Mouse (Mus musculus) heart, postnatal 25 days (tissue): ENCODE results near the gene Agap2. TPM values are rescaled to one million over a fixed set of nuclear protein-coding genes. Genes with fewer than 3 reads are reported as not detected.

Experiments used
- DNase-seq: peaks from one replicate; pipeline ENCODE4 v3.0.0; 2022; ENCODE audit warnings: low spot score
- intact Hi-C: fragments of 180-260 bp; cut with DNase I; formaldehyde crosslinking; loops from one replicate; pipeline ENCODE4 v1.15.1; 2025
- total RNA-seq, 2 experiments: library from RNA; stranded (reverse); gene quantifications; 2 replicates each; pipeline ENCODE4 v1.2.3; 2021

The Agap2 gene
- total RNA-seq, 2 experiments from 2014 or later = 5.9 to 7.3 TPM

- DNase-seq = no peak
- intact Hi-C loops = no loop called here
These were observed 19.3 kb downstream of the Agap2 start for GRCm38 (mm10) chr10:127094382-127094802.

- intact Hi-C loops = no loop called here
- DNase-seq = no peak
These were observed 23.4 kb downstream of the Agap2 start for GRCm38 (mm10) chr10:127098514-127098913.

DNA sequence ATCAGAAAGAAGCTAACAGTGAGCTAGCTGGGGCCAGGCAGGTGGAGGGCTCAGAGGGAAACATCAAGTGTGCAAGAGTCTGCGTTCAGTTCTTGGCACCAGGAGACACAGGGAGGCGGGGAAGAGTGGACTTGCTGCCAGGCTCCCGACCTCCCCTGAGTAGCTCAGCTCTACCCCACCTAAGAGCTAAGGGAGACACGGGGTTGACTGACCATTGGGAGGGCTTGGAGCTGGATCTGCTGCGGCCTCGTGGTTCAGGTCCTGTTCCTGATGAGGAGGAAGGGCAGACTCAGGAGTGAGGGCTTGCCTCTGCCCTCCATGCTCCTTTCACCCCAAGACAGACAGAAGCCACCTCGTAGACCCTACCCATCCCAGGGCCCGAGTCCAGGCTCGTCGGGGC lies 24.1 kb downstream of the Agap2 start:
- intact Hi-C loops = no loop called here
- no peak for DNase-seq

- DNase-seq = no peak
- intact Hi-C loops = no loop called here
These were observed 24.8 kb downstream of the Agap2 start for GRCm38 (mm10) chr10:127099868-127100267.

DNA sequence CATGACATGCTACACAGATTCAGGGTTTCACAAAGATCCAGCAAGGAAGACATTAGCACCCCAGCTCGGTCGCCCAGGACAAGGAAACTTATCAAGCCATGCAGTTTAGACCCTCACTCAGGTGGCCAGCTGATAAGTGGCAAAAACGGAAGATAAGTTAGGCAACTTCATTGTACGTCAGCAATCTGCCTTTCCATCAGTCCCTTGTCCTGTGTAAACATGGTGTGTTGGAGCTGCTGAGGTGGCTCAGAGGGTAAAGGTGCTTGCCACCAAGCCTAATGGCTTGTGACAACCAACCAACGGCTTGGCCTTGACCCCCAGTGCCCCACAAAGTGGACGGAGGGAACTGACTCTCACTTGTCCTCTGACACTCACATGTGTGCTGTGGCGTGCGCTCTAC lies 25.3 kb downstream of the Agap2 start:
- intact Hi-C loops = no loop called here
- DNase-seq = no peak

GRCm38 (mm10) chr10:127101151-127101550 lies 26.1 kb downstream of the Agap2 start:
- DNase-seq = no peak
- intact Hi-C loops = no loop called here

- no peak for DNase-seq
- intact Hi-C loops = no loop called here
These were observed 28.5 kb downstream of the Agap2 start for GRCm38 (mm10) chr10:127103631-127104030.

DNA sequence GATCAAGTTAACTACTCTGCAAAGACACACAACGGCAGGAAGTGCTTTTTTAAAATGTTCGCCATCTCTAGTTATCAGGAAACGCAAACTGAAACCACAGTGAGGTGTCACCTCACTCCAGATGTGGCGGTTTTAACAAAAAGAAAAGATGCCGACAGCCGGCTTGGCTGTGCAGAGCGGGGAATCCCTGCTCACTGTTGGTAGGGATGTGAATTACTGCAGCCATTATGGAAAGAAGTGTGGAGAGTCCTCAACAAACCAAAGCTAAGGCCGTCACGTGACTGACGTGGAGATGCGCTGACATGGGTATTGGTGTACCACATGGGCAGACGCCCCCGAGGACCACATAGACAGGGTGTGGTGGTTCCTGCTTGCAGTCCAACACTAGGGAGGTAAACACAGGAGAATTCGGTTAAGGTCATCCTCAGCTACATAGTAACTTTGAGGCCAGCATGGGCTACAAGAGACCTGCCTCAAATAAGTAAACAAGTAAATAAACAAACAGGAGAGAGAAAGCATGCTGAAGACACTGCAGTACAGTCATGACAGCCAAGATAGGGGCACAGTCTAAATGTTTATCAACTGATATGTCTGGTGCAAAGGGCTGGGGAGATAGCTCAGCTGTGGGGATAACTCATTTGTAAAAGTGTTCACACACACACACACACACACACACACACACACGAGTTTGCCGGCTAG lies 32.6 kb downstream of the Agap2 start:
- intact Hi-C loops = no loop called here
- no peak for DNase-seq

- no peak for DNase-seq
- intact Hi-C loops = no loop called here
These were observed 33.1 kb downstream of the Agap2 start for GRCm38 (mm10) chr10:127108262-127108583.

DNA sequence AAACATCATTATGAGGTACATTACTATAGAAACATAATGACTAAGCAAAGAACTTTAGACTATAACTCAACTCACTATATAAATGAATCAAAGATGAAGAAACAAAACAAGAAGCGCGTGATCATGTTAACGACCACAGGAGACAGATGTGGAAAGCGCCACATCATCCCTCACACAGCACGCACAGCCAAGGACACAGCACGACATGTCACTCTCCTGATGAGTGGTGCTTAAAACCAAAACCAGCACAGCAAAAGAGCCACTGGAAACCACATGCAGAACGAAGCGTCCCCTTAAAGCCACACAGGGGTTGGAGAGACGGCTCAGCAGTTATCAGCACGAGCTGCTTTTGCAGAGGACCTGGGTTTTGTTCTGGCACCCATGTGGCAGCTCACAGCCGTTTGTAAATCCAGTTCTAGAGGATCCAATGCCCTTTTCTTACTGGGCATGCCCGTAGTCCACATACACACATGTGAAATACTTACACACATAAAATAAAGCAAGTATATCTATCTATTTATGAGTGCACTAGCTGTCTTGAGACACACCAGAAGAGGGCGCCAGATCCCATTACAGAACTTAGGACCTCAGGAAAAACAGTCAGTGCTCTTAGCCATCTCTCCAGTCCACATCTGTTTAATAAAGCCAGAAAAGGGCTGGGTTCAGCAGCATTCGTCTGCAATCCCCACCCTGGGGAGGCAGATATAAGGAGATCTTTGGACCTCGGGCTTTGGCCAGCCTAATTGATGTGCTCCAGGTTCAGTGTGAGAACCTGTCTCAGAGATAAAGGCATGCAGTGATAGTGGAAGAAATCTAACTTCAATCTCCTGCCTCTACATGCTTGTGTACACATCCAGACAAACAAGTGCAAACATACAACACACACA lies 36.2 kb downstream of the Agap2 start:
- no peak for DNase-seq
- intact Hi-C loops = no loop called here

GRCm38 (mm10) chr10:127114408-127114807 lies 39.3 kb downstream of the Agap2 start:
- intact Hi-C loops = no loop called here
- DNase-seq = no peak

DNA sequence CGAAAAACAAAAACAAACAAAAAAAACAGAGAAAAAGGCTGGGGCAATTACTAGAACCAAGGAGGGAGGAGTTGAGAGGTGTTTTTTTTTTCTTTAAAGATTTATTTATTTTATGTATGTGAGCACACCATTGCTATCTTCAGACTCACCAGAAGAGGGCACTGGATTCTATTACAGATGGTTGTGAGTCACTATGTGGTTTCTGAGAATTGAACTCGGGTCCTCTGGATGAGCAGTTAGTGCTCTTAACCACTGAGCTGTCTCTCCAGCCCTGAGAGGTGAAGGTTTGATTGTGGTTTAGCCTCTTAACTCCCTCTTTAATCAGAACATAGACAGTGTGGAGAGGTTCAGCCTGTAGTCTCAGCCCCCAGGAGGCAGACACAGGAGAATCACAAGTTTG lies 40.0 kb downstream of the Agap2 start:
- intact Hi-C loops = no loop called here
- DNase-seq = no peak

DNA sequence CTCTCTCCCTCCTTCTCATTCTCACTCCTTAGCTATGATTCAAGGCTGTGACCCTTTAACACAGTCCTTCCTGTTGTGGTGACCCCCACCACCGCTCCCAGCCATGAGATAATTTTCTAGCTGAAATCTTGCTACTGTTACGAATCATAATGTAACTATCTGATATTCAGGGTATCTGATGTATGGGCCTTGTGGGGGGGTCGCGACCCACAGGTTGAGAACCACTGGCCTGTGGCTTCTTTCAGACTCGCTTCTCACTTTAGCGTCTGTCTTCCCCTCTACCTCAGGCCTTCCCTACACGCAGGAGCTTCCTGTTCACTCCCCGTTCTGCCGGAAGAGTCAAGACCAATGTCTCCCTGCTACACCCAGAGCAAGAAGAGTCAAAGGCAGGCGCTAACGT lies 43.4 kb downstream of the Agap2 start:
- DNase-seq = no peak
- intact Hi-C loops = no loop called here

- DNase-seq = no peak
- intact Hi-C loops = no loop called here
These were observed 44.1 kb downstream of the Agap2 start for GRCm38 (mm10) chr10:127119229-127119628.

GRCm38 (mm10) chr10:127120301-127121065 lies 45.4 kb downstream of the Agap2 start:
- intact Hi-C loops = no loop called here
- DNase-seq = no peak

DNA sequence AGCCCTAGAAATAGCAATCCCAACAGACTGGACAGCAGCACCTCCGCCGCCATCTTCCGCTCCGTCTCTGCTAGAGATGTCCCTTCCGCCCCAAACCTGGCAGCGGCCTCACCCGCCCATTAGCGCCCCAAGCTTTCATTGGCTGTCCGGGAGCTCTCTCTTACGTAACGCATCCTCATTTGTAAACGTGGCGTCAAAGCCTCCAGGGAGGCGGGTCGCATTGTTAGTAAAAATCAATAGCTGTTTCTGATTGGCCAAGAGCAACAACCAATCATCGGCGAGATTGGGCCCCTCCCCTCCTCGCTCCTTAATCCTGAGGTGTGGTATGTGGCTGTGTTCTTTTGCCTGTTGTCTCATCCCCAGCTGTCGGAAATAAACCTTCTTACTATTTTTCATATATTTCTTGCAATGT lies 46.0 kb downstream of the Agap2 start, which contains the start of gene Os9:
TSS of gene Os9 (minus strand) at position 66 of the 412 bp plus-strand sequence.
- peak; percentile 95 for DNase-seq
- intact Hi-C loops = no loop called here

DNA sequence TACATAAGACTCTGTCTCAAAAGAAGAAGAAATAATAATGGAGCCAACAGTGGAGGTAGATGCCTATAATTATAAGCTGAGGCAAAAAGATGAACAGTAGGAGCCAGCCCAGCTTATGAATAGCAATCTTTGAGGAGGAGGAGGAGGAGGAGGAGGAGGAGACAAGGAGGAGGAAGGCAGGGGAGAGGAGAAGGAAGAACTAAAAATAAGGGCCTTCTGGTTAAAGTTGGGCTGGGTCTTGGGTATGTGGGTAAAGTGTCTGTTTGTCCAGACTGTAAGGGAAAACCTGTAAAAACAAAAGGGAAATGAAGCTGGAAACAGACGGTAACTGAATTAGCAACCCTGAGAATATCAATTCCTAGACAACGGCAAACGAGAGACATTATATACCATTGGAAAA lies 46.9 kb downstream of the Agap2 start:
- no peak for DNase-seq
- intact Hi-C loops = loop anchor here (2.0 kb wide), 2 partner anchors 45 to 107 kb away; no protein-coding TSS in a partner anchor

DNA sequence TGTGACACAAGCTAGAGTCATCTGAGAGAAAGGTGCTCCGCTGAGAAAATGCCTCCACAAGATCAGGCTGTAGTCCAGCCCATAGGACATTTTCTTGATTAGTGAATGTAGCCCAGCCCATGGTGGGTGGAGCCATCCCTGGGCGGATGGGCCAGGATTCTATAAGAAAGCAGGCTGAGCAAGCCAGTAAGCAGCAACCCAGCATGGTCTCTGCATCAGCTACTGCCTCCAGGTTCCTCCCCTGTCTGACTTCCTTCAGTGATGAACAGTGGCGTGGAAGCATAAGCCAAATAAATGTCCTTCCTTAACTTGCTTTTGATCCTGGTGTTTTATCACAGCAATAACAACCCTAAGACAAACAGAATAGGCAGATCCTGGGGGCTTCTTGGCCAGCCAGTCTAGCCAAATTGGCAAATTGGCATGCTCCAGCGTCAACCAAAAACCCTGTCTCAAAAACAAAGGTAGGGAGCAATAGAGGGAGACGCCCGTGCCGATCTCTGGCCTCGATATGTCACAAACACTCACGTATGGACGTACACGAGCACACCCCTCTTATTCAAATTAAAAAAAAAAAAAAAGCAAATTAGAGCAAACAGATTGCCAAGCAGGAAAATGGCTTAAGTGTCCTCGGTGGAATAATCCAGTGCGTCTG lies 47.8 kb downstream of the Agap2 start:
- DNase-seq = no peak

GRCm38 (mm10) chr10:127123436-127123805 lies 48.3 kb downstream of the Agap2 start:
- intact Hi-C loops = loop anchor here (2.0 kb wide), 2 partner anchors 43 to 105 kb away; no protein-coding TSS in a partner anchor
- DNase-seq = no peak

More for the DNA sequence above, 47.8 kb downstream of the Agap2 start:
- intact Hi-C loops = loop anchor here (2.0 kb wide), 2 partner anchors 44 to 106 kb away; no protein-coding TSS in a partner anchor
